In the genomic region with DNA sequence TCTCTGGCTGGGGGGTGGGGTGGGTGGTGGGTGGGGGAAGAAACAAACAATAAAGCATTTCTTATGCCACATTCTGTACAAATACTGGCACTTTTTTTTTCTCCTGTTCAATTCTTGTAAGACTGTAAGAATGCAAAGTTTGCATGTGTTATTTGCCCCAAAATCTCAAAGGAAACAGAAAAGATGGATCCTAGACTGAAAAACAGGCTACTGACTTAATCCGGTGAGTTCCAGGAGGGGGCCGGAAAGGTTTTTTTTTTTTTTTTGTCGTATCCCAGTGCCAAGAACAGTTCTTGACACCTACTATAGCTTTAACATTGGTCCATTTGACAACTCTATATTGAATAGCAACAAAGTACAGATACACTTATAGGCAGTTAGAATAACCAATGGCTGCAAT, we compare ENCODE assay signal across 8 mouse cellular contexts. TPM values are rescaled to one million over a fixed set of nuclear protein-coding genes. Genes with fewer than 3 reads are reported as not detected.
DNase-seq lines count a peak whose midpoint lies in the region; ATAC-seq and TF ChIP-seq lines count a peak whose summit lies in the region.

No protein-coding gene starts in this region.

- TF ChIP-seq RAD21 in CH12.LX (IDR thresholded peaks at IDR 0.05; ENCODE audit: low read depth, low read length), result no peak

- peak overlapping the region; percentile 91 for H3K4me2 ChIP-seq in CH12.LX (ENCODE audit: insufficient read depth, low read depth, poor library complexity, severe bottlenecking)
- peak overlapping the region; percentile 40 for H3K4me2 ChIP-seq in forebrain, embryonic 15.5 days (replicated peaks)
- H3K4me2 ChIP-seq in liver, embryonic 15.5 days, result peak overlapping the region; percentile 73

- peak overlapping the region; percentile 76 for H3K4me3 ChIP-seq in gastrocnemius, adult 2 months
- peak overlapping the region; percentile 55 to 86 (median 77) for H3K4me3 ChIP-seq in CH12.LX (replicated peaks in 1 of 3; ENCODE audit: low read depth in 2 of 3, low read length in 2 of 3, poor library complexity in 1 of 3)
- H3K4me3 ChIP-seq in forebrain, embryonic 15.5 days, result peak overlapping the region; percentile 95
- H3K4me3 ChIP-seq in liver, embryonic 15.5 days (replicated peaks), result peak overlapping the region; percentile 94

- H3K9ac ChIP-seq in CH12.LX (ENCODE audit: insufficient read depth, low read depth), result peak overlapping the region; percentile 82
- H3K9ac ChIP-seq in forebrain, embryonic 15.5 days (replicated peaks), result peak overlapping the region; percentile 4; the same call in 1 of the 2 replicates
- peak overlapping the region; percentile 93; the same call in 1 of the 2 replicates for H3K9ac ChIP-seq in liver, embryonic 15.5 days

- peak; percentile 0; the same call in 1 of the 2 replicates for ATAC-seq in forebrain, embryonic 15.5 days (replicated peaks)
- no peak for ATAC-seq in liver, embryonic 15.5 days (ENCODE audit: insufficient read depth)

- peak overlapping the region; percentile 96 for H3K27ac ChIP-seq in gastrocnemius, adult 2 months
- no peak overlapping the region for H3K27ac ChIP-seq in CH12.LX (ENCODE audit: insufficient read depth, low read depth)
- peak overlapping the region; percentile 96 for H3K27ac ChIP-seq in forebrain, embryonic 15.5 days (replicated peaks)
- H3K27ac ChIP-seq in liver, embryonic 15.5 days (replicated peaks), result peak overlapping the region; percentile 97

- no peak for TF ChIP-seq CTCF in gastrocnemius, adult 2 months (IDR thresholded peaks at IDR 0.05)
- TF ChIP-seq CTCF in CH12.LX (conservative IDR thresholded peaks at IDR 0.05 in 1 of 2, IDR thresholded peaks at IDR 0.05 in 1 of 2; ENCODE audit: low read depth in 2 of 2, low read length in 2 of 2), result no peak

- H3K9me3 ChIP-seq in CH12.LX (replicated peaks; ENCODE audit: low read length), result no peaks in the 10 kb centered on the region
- H3K9me3 ChIP-seq in forebrain, embryonic 15.5 days, result no peaks in the 10 kb centered on the region
- no peaks in the 10 kb centered on the region for H3K9me3 ChIP-seq in liver, embryonic 15.5 days (replicated peaks)

- in situ Hi-C loops in CH12.LX (cut with MboI; ENCODE audit: low pct_ligation_motif_present, low pct_unique_long_range_greater_than_20kb, low sequenced_read_pairs), result no loop called here

- 28% methylated on average over 3 of the region's 3 CpGs for WGBS in forebrain, embryonic 15.5 days
- WGBS in liver, embryonic 15.5 days (ENCODE audit: insufficient replicate concordance), result 31% methylated on average over 3 of the region's 3 CpGs

- no peaks in the 10 kb centered on the region for H3K27me3 ChIP-seq in CH12.LX (replicated peaks)
- H3K27me3 ChIP-seq in forebrain, embryonic 15.5 days, result no peaks in the 10 kb centered on the region
- H3K27me3 ChIP-seq in liver, embryonic 15.5 days, result peaks cover 10% of the 10 kb centered on the region; the same call in 1 of the 2 replicates

- H3K79me2 ChIP-seq in CH12.LX (replicated peaks; ENCODE audit: control insufficient read depth, extremely low read depth, insufficient read depth, poor library complexity, severe bottlenecking), result peaks cover 31% of the 10 kb centered on the region

- no peak for TF ChIP-seq EP300 in CH12.LX (IDR thresholded peaks at IDR 0.05; ENCODE audit: low read length)

- TF ChIP-seq POLR2A in CH12.LX (IDR thresholded peaks at IDR 0.05; ENCODE audit: low read depth, low read length), result no peak

- peaks cover 2 to 27% of the 10 kb centered on the region in 2 experiments; a peak in 2 of 4 replicates for H3K4me1 ChIP-seq in CH12.LX (ENCODE audit: control insufficient read depth in 1 of 2, insufficient read depth in 2 of 2)
- H3K4me1 ChIP-seq in forebrain, embryonic 15.5 days, result peaks cover 27% of the 10 kb centered on the region
- H3K4me1 ChIP-seq in liver, embryonic 15.5 days (replicated peaks), result peaks cover 27% of the 10 kb centered on the region

- no peak for DNase-seq in gastrocnemius, adult 2 months
- no peak for DNase-seq in gastrocnemius, postnatal 14 days
- DNase-seq in CH12.LX (ENCODE audit: extremely low read depth) (peak; percentile 13), adipocyte (ENCODE audit: low spot score) (no peak)
- DNase-seq in Muller cell, postnatal 12 days (ENCODE audit: inconsistent ontology term), result no peak
- no peak for DNase-seq in thymus, postnatal 10 days (ENCODE audit: low spot score in 2 of 2)

- H3K36me3 ChIP-seq in CH12.LX (replicated peaks in 1 of 2; ENCODE audit: control insufficient read depth in 1 of 2, insufficient read depth in 1 of 2, low read length in 1 of 2), result no peaks in the 10 kb centered on the region
- H3K36me3 ChIP-seq in forebrain, embryonic 15.5 days, result no peaks in the 10 kb centered on the region
- H3K36me3 ChIP-seq in liver, embryonic 15.5 days (replicated peaks), result no peaks in the 10 kb centered on the region

- dilution Hi-C loops in CH12.LX (cut with MboI; ENCODE audit: extremely low pct_ligation_motif_present, extremely low pct_unique_long_range_greater_than_20kb, low sequenced_read_pairs), result no loop called here

- intact Hi-C loops in gastrocnemius, adult 2 months (cut with DNase I), result no loop called here
- intact Hi-C loops in gastrocnemius, postnatal 14 days (cut with DNase I; ENCODE audit: low total_unique reads), result no loop called here

TF ChIP-seq in CH12.LX, 34 proteins besides CTCF, POLR2A, EP300 and RAD21:
- peak; percentile 62; the same call in 1 of the 2 replicates for TF ChIP-seq ZNF384 (IDR thresholded peaks at IDR 0.05; ENCODE audit: low read depth, low read length)
- TF ChIP-seq E2F4 (IDR thresholded peaks at IDR 0.05; ENCODE audit: insufficient replicate concordance, low read depth, low read length), result no peak
- 0 out of 2 replicates have a peak, but pooled peaks have one; percentile 21 for TF ChIP-seq MAZ (IDR thresholded peaks at IDR 0.05; ENCODE audit: low read depth, low read length)

RNA-seq across cellular contexts. Expression of gene Ppp6c, which starts 0.5 kb away (rescaled TPM):
- total RNA-seq in gastrocnemius, adult 2 months (2021), result 10 to 100 TPM; 58.7 to 68.5 TPM
- total RNA-seq in gastrocnemius, postnatal 14 days (2021), result 10 to 100 TPM; 54.5 to 57.9 TPM
- total RNA-seq in CH12.LX (2012; rRNA removed) (24.9 and 33.7 TPM in 2 replicates), CH12.LX (2014; rRNA removed) (79.8 and 83.3 TPM in 2 replicates)
- 68.7 and 70.4 TPM in 2 replicates for polyA plus RNA-seq in CH12.LX (2012; ENCODE audit: insufficient read length, low read depth)
- polyA plus RNA-seq in forebrain, embryonic 15.5 days (2015; fragmentation: Nextera tagmentation; extraction: Ambion mirVana), result 74.9 and 75.7 TPM in 2 replicates
- polyA plus RNA-seq in liver, embryonic 15.5 days (2015; fragmentation: Nextera tagmentation; extraction: Ambion mirVana), result 36.7 and 45.1 TPM in 2 replicates

RNA-seq across cellular contexts. Expression of gene Scai, which starts 36.2 kb away (rescaled TPM):
- total RNA-seq in gastrocnemius, adult 2 months (2021), result 1 to 10 TPM; 2.7 to 3.0 TPM
- total RNA-seq in gastrocnemius, postnatal 14 days (2021), result 1 to 10 TPM; 3.9 to 4.6 TPM
- total RNA-seq in CH12.LX (2012; rRNA removed) (4.2 and 4.4 TPM in 2 replicates), CH12.LX (2014; rRNA removed) (4.7 and 8.3 TPM in 2 replicates)
- 4.8 and 7.9 TPM in 2 replicates for polyA plus RNA-seq in CH12.LX (2012; ENCODE audit: insufficient read length, low read depth)
- polyA plus RNA-seq in forebrain, embryonic 15.5 days (2015; fragmentation: Nextera tagmentation; extraction: Ambion mirVana), result 17.5 and 19.6 TPM in 2 replicates
- polyA plus RNA-seq in liver, embryonic 15.5 days (2015; fragmentation: Nextera tagmentation; extraction: Ambion mirVana), result 0.89 and 1.3 TPM in 2 replicates

Comparison
In these comparisons a context has a peak if more than half of its experiments do, and no peak if none do; other contexts are left out.
1. H3K4me2 ChIP-seq: peak in every context shown above with its lines; median percentile 91 in CH12.LX; 73 in liver, embryonic 15.5 days; 40 in forebrain, embryonic 15.5 days.
2. H3K9ac ChIP-seq: peak in every context shown above with its lines; median percentile 93 in liver, embryonic 15.5 days; 82 in CH12.LX; 4 in forebrain, embryonic 15.5 days.